Mouse (Mus musculus): ENCODE data around the gene Slc25a26.

DNA sequence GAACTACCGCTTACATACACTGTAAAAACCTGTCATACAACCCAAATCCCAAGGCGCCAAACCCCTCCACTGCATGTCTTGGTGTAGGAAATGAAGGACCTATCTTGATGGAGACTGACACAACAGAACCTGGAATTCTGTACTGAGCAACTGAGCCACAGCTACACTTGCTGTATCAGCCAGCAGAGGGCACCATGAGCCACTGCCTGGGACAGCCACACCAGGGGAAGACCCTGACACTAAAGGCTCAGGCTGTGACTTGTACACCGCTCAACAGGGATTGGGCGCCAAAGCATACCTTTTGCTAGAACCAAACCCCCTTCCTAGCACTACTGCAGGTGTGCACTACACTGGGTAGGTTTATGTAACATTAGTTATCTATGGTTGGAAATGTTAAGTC is 122.9 kb downstream of the Slc25a26 start:
- TF ChIP-seq POLR2A (IDR thresholded peaks at IDR 0.05; ENCODE audit: control insufficient read depth, low read depth, low read length), result no peak
- TF ChIP-seq CTCF (IDR thresholded peaks at IDR 0.05; ENCODE audit: control insufficient read depth, insufficient read depth, insufficient replicate concordance, low read depth, low read length), result peak; percentile 60; the same call in 1 of the 2 replicates

Measured in testis, adult 2 months (tissue).